Mouse (Mus musculus) large intestine, adult 2 months (tissue): Measurements from ENCODE around the gene Mamdc2. TPM values are rescaled to one million over a fixed set of nuclear protein-coding genes. Genes with fewer than 3 reads are reported as not detected.
"Not testable (repeated sequence)": the region's sequence is repeated elsewhere in the genome, so short reads cannot be mapped to it uniquely, and the experiment has no call there.

Source experiments
- DNase-seq: peaks from one replicate; pipeline ENCODE4 v3.0.0-alpha.2; 2012; ENCODE audit warnings: low read depth, low spot score
- WGBS: fragments of 180-500 bp; shearing (Covaris S2); methylation state at CpG from one replicate; pipeline ENCODE4 v1.1.7; 2018; 5-methylcytosine and 5-hydroxymethylcytosine counted together
- polyA plus RNA-seq: library from polyadenylated mRNA; depleted of rRNA; stranded (reverse); fragments of >200 nt; gene quantifications from 2 replicates; pipeline ENCODE4 v1.2.3, GENCODE M21; 2012; rRNA removed

The Mamdc2 gene
- 2.0 and 3.0 TPM in 2 replicates for polyA plus RNA-seq

- 6% methylated on average over 19 of the region's 19 CpGs for WGBS
- no peak for DNase-seq
These were observed at the start of gene Mamdc2 for GRCm38 (mm10) chr19:23447988-23448497. Gene Mamdc2, minus strand, starts transcription at chr19:23448442.

- WGBS: 90% methylated on average over 7 of the region's 7 CpGs
These were observed 49.8 kb upstream of the Mamdc2 start for GRCm38 (mm10) chr19:23498011-23498410.

GRCm38 (mm10) chr19:23497171-23497917 is 49.1 kb upstream of the Mamdc2 start:
- WGBS: 15% methylated on average over 10 of the region's 10 CpGs

More at GRCm38 (mm10) chr19:23498011-23498410, 49.8 kb upstream of the Mamdc2 start:
- DNase-seq: no peak

GRCm38 (mm10) chr19:23496536-23496935 is 48.3 kb upstream of the Mamdc2 start:
- no peak for DNase-seq
- 65% methylated on average over 3 of the region's 3 CpGs for WGBS

More at GRCm38 (mm10) chr19:23497171-23497917, 49.1 kb upstream of the Mamdc2 start:
- no peak for DNase-seq

- no peak for DNase-seq
These were observed 44.4 kb upstream of the Mamdc2 start for GRCm38 (mm10) chr19:23492663-23493062.

GRCm38 (mm10) chr19:23490703-23491102 is 42.5 kb upstream of the Mamdc2 start:
- WGBS: 40% methylated on average over 7 of the region's 7 CpGs
- not testable (repeated sequence) for DNase-seq

GRCm38 (mm10) chr19:23489780-23490179 is 41.5 kb upstream of the Mamdc2 start:
- 37% methylated on average over 8 of the region's 8 CpGs for WGBS
- no peak for DNase-seq

GRCm38 (mm10) chr19:23487421-23487820 is 39.2 kb upstream of the Mamdc2 start:
- DNase-seq: no peak
- 96% methylated on average over 1 of the region's 1 CpGs for WGBS

GRCm38 (mm10) chr19:23486631-23487270 is 38.5 kb upstream of the Mamdc2 start:
- 74% methylated on average over 6 of the region's 6 CpGs for whole genome bisulfite sequencing
- no peak for DNase-seq

- 29% methylated on average over 7 of the region's 7 CpGs for WGBS
- no peak for DNase-seq
These were observed 37.8 kb upstream of the Mamdc2 start for GRCm38 (mm10) chr19:23485940-23486600.

- 72% methylated on average over 2 of the region's 2 CpGs for WGBS
- not testable (repeated sequence) for DNase-seq
These were observed 34.3 kb upstream of the Mamdc2 start for GRCm38 (mm10) chr19:23482571-23482970.

- no peak for DNase-seq
These were observed 31.3 kb upstream of the Mamdc2 start for GRCm38 (mm10) chr19:23479597-23479967.

GRCm38 (mm10) chr19:23478895-23479596 is 30.8 kb upstream of the Mamdc2 start:
- no peak for DNase-seq
- WGBS: 24% methylated on average over 10 of the region's 10 CpGs

GRCm38 (mm10) chr19:23477826-23478225 is 29.6 kb upstream of the Mamdc2 start:
- WGBS: 67% methylated on average over 6 of the region's 6 CpGs
- DNase-seq: no peak

GRCm38 (mm10) chr19:23467866-23468265 is 19.6 kb upstream of the Mamdc2 start:
- 58% methylated on average over 1 of the region's 1 CpGs for WGBS
- DNase-seq: no peak

- DNase-seq: no peak
- 82% methylated on average over 2 of the region's 2 CpGs for WGBS
These were observed 18.8 kb upstream of the Mamdc2 start for GRCm38 (mm10) chr19:23467011-23467410.

GRCm38 (mm10) chr19:23457492-23457891 is 9.2 kb upstream of the Mamdc2 start:
- WGBS: 28% methylated on average over 4 of the region's 4 CpGs

GRCm38 (mm10) chr19:23451361-23451760 is 3.1 kb upstream of the Mamdc2 start:
- WGBS: 33% methylated on average over 4 of the region's 4 CpGs
- no peak for DNase-seq

More at GRCm38 (mm10) chr19:23457492-23457891, 9.2 kb upstream of the Mamdc2 start:
- DNase-seq: no peak

- 3% methylated on average over 23 of the region's 23 CpGs for WGBS
- no peak for DNase-seq
These were observed 838 bp downstream of the Mamdc2 start for GRCm38 (mm10) chr19:23447221-23447987.
